Mouse (Mus musculus): ENCODE results near the gene Ryr3.
A peak's percentile ranks its signal among the peaks of the same experiment; 100 is the strongest.

The Ryr3 gene

GRCm38 (mm10) chr2:112669461-112669860 is 547.4 kb downstream of the Ryr3 start:
- DNase-seq (ENCODE audit: low read depth, low spot score), result no peak

- no peak for DNase-seq (ENCODE audit: low read depth, low spot score)
These were observed 560.8 kb downstream of the Ryr3 start for GRCm38 (mm10) chr2:112656131-112656530.

- no peak for DNase-seq (ENCODE audit: low read depth, low spot score)
These were observed 563.1 kb downstream of the Ryr3 start for GRCm38 (mm10) chr2:112653836-112654235.

- no peak for DNase-seq (ENCODE audit: low read depth, low spot score)
These were observed 579.7 kb downstream of the Ryr3 start for GRCm38 (mm10) chr2:112637206-112637605.

GRCm38 (mm10) chr2:112632536-112632935 is 584.4 kb downstream of the Ryr3 start:
- no peak for DNase-seq (ENCODE audit: low read depth, low spot score)

GRCm38 (mm10) chr2:112630669-112631068 is 586.2 kb downstream of the Ryr3 start:
- DNase-seq (ENCODE audit: low read depth, low spot score), result no peak

- DNase-seq (ENCODE audit: low read depth, low spot score), result no peak
These were observed 591.7 kb downstream of the Ryr3 start for GRCm38 (mm10) chr2:112625156-112625555.

- DNase-seq (ENCODE audit: low read depth, low spot score), result peak; percentile 8
These were observed 599.7 kb downstream of the Ryr3 start for GRCm38 (mm10) chr2:112617206-112617605.

- DNase-seq (ENCODE audit: low read depth, low spot score), result no peak
These were observed 602.5 kb downstream of the Ryr3 start for GRCm38 (mm10) chr2:112614375-112614774.

- DNase-seq (ENCODE audit: low read depth, low spot score), result peak; percentile 50
These were observed 604.3 kb downstream of the Ryr3 start for GRCm38 (mm10) chr2:112612628-112613027.

GRCm38 (mm10) chr2:112606536-112606935 is 610.4 kb downstream of the Ryr3 start:
- no peak for DNase-seq (ENCODE audit: low read depth, low spot score)

GRCm38 (mm10) chr2:112602487-112602886 is 614.4 kb downstream of the Ryr3 start:
- no peak for DNase-seq (ENCODE audit: low read depth, low spot score)

GRCm38 (mm10) chr2:112600222-112600621 is 616.7 kb downstream of the Ryr3 start:
- DNase-seq (ENCODE audit: low read depth, low spot score), result no peak

- no peak for DNase-seq (ENCODE audit: low read depth, low spot score)
These were observed 619.8 kb downstream of the Ryr3 start for GRCm38 (mm10) chr2:112597064-112597463.

GRCm38 (mm10) chr2:112596415-112596814 is 620.5 kb downstream of the Ryr3 start:
- no peak for DNase-seq (ENCODE audit: low read depth, low spot score)

GRCm38 (mm10) chr2:112595807-112596206 is 621.1 kb downstream of the Ryr3 start:
- DNase-seq (ENCODE audit: low read depth, low spot score), result no peak

- no peak for DNase-seq (ENCODE audit: low read depth, low spot score)
These were observed 623.1 kb downstream of the Ryr3 start for GRCm38 (mm10) chr2:112593781-112594180.

GRCm38 (mm10) chr2:112593322-112593721 is 623.6 kb downstream of the Ryr3 start:
- no peak for DNase-seq (ENCODE audit: low read depth, low spot score)

GRCm38 (mm10) chr2:112591451-112591871 is 625.4 kb downstream of the Ryr3 start:
- no peak for DNase-seq (ENCODE audit: low read depth, low spot score)

- DNase-seq (ENCODE audit: low read depth, low spot score), result no peak
These were observed 625.9 kb downstream of the Ryr3 start for GRCm38 (mm10) chr2:112590985-112591384.

Measured in ES-CJ7 (cell line).